Mouse (Mus musculus) retina, adult 2 months (tissue): ENCODE results near the gene Barx2.

Experiments used
- DNase-seq: peaks from one replicate; pipeline ENCODE4 v3.0.0-alpha.2; 2012; ENCODE audit warnings: low read depth, low spot score

Barx2 gene

GRCm38 (mm10) chr9:31888333-31888732 lies 24.9 kb downstream of the Barx2 start:
- DNase-seq = no peak

GRCm38 (mm10) chr9:31886258-31886657 lies 27.0 kb downstream of the Barx2 start:
- DNase-seq = no peak

GRCm38 (mm10) chr9:31882376-31882775 lies 30.9 kb downstream of the Barx2 start:
- no peak for DNase-seq

- DNase-seq = no peak
Measured at GRCm38 (mm10) chr9:31875556-31875955, 37.7 kb downstream of the Barx2 start.

GRCm38 (mm10) chr9:31874236-31874635 lies 39.0 kb downstream of the Barx2 start:
- no peak for DNase-seq

GRCm38 (mm10) chr9:31871410-31871809 lies 41.9 kb downstream of the Barx2 start:
- DNase-seq = no peak

- no peak for DNase-seq
Measured at GRCm38 (mm10) chr9:31868823-31869460, 44.3 kb downstream of the Barx2 start.

- DNase-seq = no peak
Measured at GRCm38 (mm10) chr9:31863830-31864229, 49.4 kb downstream of the Barx2 start.

- no peak for DNase-seq
Measured at GRCm38 (mm10) chr9:31859446-31859845, 53.8 kb downstream of the Barx2 start.

- no peak for DNase-seq
Measured at GRCm38 (mm10) chr9:31858720-31859340, 54.4 kb downstream of the Barx2 start.

- no peak for DNase-seq
Measured at GRCm38 (mm10) chr9:31857512-31857911, 55.8 kb downstream of the Barx2 start.

GRCm38 (mm10) chr9:31856437-31856836 lies 56.8 kb downstream of the Barx2 start:
- DNase-seq = no peak

- no peak for DNase-seq
Measured at GRCm38 (mm10) chr9:31855668-31856067, 57.6 kb downstream of the Barx2 start.

- DNase-seq = no peak
Measured at GRCm38 (mm10) chr9:31851710-31852109, 61.6 kb downstream of the Barx2 start.

- no peak for DNase-seq
Measured at GRCm38 (mm10) chr9:31850706-31851105, 62.6 kb downstream of the Barx2 start.

GRCm38 (mm10) chr9:31849387-31849786 lies 63.9 kb downstream of the Barx2 start:
- DNase-seq = no peak

- no peak for DNase-seq
Measured at GRCm38 (mm10) chr9:31844614-31845013, 68.6 kb downstream of the Barx2 start.

- DNase-seq = no peak
Measured at GRCm38 (mm10) chr9:31841108-31841815, 72.0 kb downstream of the Barx2 start.

GRCm38 (mm10) chr9:31840571-31840970 lies 72.7 kb downstream of the Barx2 start:
- no peak for DNase-seq

- no peak for DNase-seq
Measured at GRCm38 (mm10) chr9:31840037-31840436, 73.2 kb downstream of the Barx2 start.

- DNase-seq = no peak
Measured at GRCm38 (mm10) chr9:31839106-31840027, 73.9 kb downstream of the Barx2 start.

GRCm38 (mm10) chr9:31838047-31838446 lies 75.2 kb downstream of the Barx2 start:
- no peak for DNase-seq
